Mouse (Mus musculus) olfactory bulb, adult 2 months (tissue): ENCODE data around the gene Evi5.

ENCODE experiments used
- CTCF ChIP-seq: fragments of 200-500 bp; IDR thresholded peaks from 2 replicates; pipeline ENCODE4 v1.5.1; 2012; ENCODE audit warnings: low read depth, mild to moderate bottlenecking, low read length, moderate library complexity; ENCODE audit not compliant: insufficient read depth
- POLR2A ChIP-seq: fragments of 200-500 bp; IDR thresholded peaks from 2 replicates; pipeline ENCODE4 v1.6.1; 2012; ENCODE audit warnings: mild to moderate bottlenecking, low read depth, low read length, moderate library complexity; ENCODE audit not compliant: insufficient read depth

DNA sequence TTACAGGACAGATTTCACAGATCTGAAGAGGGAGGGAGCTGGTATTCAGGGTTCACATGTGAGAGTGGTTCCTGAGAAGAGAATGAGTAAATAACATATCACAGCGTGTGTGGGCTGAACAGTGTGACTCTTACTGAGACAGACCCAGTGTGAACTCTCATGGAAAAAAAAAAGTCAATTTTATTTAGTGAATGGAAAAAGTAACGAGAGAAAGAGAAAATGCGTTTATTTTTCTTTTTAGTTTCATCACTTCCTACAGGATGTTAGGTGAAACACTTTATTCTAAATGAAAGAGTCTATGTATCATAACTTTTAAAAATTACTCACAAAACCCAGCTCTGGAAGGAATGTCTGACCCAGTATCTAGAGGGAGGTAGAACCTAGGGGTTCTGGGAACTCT, 143.5 kb downstream of the Evi5 start:
- TF ChIP-seq CTCF (no peak), POLR2A (no peak)
